Mouse (Mus musculus): Measurements from ENCODE around the gene Olfr692.
A peak's percentile ranks its signal among the peaks of the same experiment; 100 is the strongest.
"Not testable (repeated sequence)": the region's sequence is repeated elsewhere in the genome, so short reads cannot be mapped to it uniquely, and the experiment has no call there.

Olfr692 gene

DNA sequence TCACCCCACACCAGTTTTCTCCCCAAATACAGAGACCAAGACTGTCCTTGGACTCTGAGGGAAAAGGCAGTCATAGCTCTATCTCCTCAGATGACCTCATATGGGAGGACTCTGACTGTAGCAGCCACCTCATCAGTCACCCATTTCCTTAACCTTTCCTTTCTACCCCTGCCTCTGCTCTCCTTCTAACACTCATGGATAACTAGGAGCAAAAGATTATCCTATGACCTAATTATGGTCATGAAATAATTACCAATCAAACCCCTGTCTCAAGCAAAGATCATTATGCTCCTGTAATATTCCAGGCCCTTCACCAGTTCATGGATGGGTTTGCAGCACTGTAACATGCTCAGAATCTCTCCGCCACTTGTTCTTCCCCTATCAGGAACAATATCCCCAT, at the start of gene Olfr692:
TSS of gene Olfr692 (plus strand) at position 301 of the 400 bp plus-strand sequence.
- peak in 1 of 2 experiments; percentile 8 for DNase-seq (ENCODE audit: low spot score in 2 of 2)

DNA sequence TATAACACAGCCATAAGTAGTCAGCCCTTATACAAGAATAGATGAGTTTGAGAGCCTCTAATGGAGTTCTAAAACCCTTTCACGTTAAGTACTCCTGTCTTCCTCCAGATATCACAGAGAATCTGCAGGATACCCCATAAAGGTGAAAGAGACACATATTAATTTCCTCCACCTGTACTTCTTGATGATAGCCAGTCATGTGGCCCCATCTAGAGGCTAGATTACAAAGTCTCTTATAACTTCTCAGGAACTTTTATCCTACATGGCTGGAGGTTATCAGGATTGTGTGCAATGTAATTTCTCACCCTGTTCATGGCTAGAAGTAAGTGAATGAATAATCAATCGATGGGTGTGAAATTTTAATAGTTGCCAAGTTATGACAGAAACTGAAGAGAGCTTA, 42.7 kb upstream of the Olfr692 start:
- DNase-seq (ENCODE audit: low spot score in 2 of 2), result no peak

- DNase-seq (ENCODE audit: low spot score in 2 of 2), result no peak
Measured at GRCm38 (mm10) chr7:105334004-105334403, 34.0 kb upstream of the Olfr692 start, which contains the start of gene Olfr690. Olfr690 (minus strand) TSS chr7:105334104.

- no peak for DNase-seq (ENCODE audit: low spot score in 2 of 2)
Measured at GRCm38 (mm10) chr7:105342170-105342569, 25.9 kb upstream of the Olfr692 start, which contains the start of gene Olfr691. Olfr691 (minus strand) TSS chr7:105342270.

DNA sequence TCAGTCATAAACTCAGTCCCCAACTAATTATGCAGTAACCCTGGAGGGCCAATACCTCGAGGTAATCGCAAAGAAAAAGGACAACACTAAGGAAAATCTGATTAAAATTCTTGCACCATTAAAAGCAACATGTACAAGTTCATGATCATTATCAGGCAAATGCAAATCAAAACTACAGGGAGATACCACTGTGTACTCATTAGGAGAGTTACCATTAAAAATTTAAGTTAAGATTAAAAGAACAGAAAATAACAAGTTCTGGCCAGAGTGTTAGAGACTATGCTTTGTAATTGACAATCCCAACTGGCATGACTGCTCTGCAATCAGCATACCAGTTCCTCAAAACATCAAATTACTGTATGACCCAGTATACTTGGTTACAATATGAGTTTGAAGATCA, 25.3 kb upstream of the Olfr692 start:
- DNase-seq (ENCODE audit: low spot score in 2 of 2), result no peak

DNA sequence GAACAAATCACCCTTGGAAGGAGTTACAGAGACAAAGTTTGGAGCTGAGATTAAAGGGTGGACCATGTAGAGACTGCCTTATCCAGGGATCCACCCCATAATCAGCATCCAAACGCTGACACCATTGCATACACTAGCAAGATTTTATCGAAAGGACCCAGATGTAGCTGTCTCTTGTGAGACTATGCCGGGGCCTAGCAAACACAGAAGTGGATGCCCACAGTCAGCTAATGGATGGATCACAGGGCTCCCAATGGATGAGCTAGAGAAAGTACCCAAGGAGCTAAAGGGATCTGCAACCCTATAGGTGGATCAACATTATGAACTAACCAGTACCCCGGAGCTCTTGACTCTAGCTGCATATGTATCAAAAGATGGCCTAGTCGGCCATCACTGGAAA, 12.0 kb upstream of the Olfr692 start:
- DNase-seq (ENCODE audit: low spot score in 2 of 2), result not testable (repeated sequence)

- not testable (repeated sequence) for DNase-seq (ENCODE audit: low spot score in 2 of 2)
Measured at GRCm38 (mm10) chr7:105356487-105356886, 11.5 kb upstream of the Olfr692 start.

GRCm38 (mm10) chr7:105361713-105362112, 6.3 kb upstream of the Olfr692 start:
- no peak for DNase-seq (ENCODE audit: low spot score in 2 of 2)

- DNase-seq (ENCODE audit: low spot score in 2 of 2), result no peak
Measured at GRCm38 (mm10) chr7:105367268-105367667, 762 bp upstream of the Olfr692 start.

GRCm38 (mm10) chr7:105368521-105368920, 491 bp downstream of the Olfr692 start:
- peak in 1 of 2 experiments; percentile 46 for DNase-seq (ENCODE audit: low spot score in 2 of 2)

- DNase-seq (ENCODE audit: low spot score in 2 of 2), result peak in 1 of 2 experiments; percentile 18
Measured at GRCm38 (mm10) chr7:105372912-105373311, 4.9 kb downstream of the Olfr692 start.

- DNase-seq (ENCODE audit: low spot score in 2 of 2), result peak; percentile 32 to 62
Measured at GRCm38 (mm10) chr7:105373509-105373908, 5.5 kb downstream of the Olfr692 start.

DNA sequence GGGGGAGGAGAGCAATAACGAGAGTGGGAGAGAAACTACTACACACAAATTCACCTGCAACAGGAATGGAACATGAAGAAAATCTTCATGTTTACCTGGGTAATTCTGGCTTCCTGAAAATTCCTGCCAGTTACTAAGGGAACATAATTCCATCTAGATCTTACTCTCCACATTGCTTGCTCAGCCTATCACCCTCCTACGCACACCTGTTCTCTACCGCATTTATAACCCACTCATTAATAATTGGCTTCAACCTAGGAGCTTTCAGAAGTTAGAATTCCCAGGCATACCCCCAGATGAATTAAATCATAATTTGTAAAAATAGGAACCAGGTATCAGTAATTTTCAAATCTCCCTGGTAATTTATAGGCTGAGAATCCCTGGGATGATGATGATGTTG, 5.9 kb downstream of the Olfr692 start:
- no peak for DNase-seq (ENCODE audit: low spot score in 2 of 2)

GRCm38 (mm10) chr7:105374866-105375265, 6.8 kb downstream of the Olfr692 start, which contains the start of gene Gm5901:
Gm5901 (plus strand) TSS chr7:105375038.
- DNase-seq (ENCODE audit: low spot score in 2 of 2), result no peak

DNA sequence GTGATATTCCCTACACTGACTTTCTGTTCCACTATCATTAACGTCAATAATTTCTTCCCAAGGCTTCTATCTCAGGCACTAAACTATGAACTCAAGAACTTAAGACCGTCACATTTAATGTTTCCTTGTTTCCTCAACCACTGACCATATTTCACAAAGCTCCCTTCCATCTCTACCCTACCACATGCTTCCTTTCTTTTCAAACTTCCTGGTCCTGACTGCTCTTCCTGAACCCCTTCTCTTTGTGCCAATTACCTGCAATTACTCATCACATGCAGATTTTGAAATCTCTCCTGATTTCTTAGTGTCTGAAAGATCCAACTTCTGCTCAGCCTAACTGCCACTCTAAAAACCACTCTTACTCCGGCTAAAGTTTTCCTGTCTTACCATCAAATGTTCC, 12.3 kb downstream of the Olfr692 start:
- no peak for DNase-seq (ENCODE audit: low spot score in 2 of 2)

GRCm38 (mm10) chr7:105387696-105388095, 19.7 kb downstream of the Olfr692 start:
- no peak for DNase-seq (ENCODE audit: low spot score in 2 of 2)

DNA sequence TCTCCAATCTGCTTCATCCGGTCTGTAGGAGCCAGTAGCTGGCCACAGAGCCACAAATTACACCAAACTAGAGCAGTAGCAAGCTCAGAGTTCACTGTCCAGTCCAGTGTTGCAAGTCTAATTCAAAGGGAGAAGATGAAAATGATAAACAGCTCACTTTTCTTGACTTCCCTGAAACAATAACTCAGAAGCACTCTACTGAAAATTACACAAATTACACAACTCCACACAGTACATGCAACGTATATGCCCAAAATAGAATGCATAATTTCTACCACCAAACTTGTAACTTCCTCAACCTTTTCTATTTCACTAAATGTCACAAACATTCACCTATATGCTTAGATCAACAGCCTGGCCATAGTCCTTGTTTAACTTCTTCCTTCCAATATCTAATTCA, 22.2 kb downstream of the Olfr692 start:
- no peak for DNase-seq (ENCODE audit: low spot score in 2 of 2)

GRCm38 (mm10) chr7:105394606-105395005, 26.6 kb downstream of the Olfr692 start:
- DNase-seq (ENCODE audit: low spot score in 2 of 2), result no peak

- DNase-seq (ENCODE audit: low spot score in 2 of 2), result no peak
Measured at GRCm38 (mm10) chr7:105395131-105395820, 27.2 kb downstream of the Olfr692 start.

DNA sequence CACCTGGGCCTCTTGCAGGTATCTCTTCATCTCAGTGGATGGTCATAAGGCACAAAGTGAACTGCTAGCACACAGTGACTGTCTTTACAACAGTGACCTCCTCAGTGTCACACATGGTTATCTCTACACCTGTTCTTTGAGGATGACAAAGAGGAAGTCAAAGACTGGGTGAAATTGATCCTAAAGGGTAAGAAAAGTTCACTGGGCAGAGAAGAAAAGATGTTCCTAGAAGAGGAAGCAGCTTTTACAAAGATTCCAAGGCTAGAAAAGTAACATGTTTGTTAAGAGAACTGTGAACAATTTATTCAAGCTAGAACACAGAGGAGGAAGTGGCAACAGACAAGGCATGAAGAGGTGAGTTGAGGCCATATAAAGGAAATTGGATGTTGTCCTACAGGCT, 28.1 kb downstream of the Olfr692 start:
- no peak for DNase-seq (ENCODE audit: low spot score in 2 of 2)

DNA sequence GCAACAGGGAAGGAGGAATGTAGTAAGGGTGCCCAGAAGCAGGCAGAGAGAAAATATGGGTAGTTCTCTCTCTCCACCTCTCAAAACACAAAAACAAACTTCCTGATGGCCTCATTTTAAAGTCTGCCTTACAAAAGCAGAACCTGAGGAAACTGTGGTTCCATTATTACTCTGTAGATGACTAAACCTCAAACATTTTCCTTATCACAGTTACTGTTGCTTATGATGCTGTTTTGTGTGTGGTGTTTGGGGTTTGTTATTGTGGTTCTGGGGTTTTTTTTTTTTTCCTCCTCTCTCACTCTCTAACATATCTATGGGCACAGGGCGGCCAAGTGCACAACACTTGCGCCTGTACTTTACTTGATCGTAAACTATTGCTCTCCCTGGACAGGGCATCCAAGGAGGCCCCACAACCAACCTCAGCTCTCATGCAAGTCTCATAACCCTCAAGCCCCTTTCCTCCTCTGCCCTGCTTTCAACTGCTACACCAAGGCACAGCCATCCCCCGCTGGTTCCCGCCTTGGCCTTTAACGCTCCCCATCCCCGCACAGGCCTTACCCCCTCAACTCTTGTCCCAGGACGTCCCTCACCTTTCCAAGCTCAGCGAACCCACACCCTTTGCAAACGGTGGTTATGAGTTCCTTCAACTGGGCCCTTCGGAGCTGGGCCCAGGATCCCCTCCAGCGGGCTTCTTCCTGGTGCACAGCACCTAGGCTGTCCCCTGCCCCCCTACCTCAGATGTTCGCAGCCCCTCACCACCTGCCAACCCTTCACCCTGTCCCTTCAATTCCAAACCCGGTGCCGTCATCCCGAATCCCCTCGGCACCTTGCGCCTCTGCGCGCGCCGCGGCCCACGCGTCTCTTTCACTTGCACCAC, 31.3 kb downstream of the Olfr692 start:
- DNase-seq (ENCODE audit: low spot score in 2 of 2), result no peak

DNA sequence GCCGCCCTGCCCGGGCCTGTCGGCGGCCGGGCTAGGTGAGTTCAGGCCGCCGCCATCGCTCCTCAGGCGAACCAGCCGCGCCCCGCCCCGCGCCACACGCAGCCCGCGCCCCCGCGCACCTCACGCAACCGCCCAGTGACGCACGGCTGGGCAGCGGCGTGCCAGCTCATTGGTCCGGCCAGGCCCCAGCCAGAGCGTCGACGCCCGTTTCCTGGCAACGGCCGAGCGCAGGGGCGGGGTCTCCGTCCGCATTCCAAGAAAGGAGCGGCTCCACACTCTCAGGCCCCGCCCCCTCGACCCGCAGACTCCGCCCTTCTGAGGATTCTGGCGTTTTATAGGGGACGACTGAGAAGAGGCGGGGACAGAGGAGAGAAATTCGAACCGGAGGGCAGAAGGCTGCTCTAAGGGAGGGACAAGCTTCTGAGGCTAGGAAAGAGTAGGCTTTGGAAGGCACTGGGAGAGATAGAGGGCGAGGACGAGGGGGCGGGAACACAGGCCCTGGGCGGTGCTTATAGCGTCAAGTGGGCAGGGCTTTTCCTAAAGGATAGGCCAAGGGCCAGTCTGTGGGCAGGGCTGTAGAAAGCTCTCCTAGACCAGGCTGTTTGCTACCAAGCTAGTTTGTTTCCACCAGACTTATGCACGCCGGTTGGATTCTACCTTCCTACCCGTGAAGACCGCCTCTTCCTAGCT, 32.0 kb downstream of the Olfr692 start, which contains the start of gene Fam160a2:
TSS of gene Fam160a2 (minus strand) at position 120 of the 690 bp plus-strand sequence.
- peak; percentile 99 for DNase-seq (ENCODE audit: low spot score in 2 of 2)

Measured in spleen, postnatal 4 days (tissue).